Mouse (Mus musculus): ENCODE measurements around the gene Adcy5.

DNA sequence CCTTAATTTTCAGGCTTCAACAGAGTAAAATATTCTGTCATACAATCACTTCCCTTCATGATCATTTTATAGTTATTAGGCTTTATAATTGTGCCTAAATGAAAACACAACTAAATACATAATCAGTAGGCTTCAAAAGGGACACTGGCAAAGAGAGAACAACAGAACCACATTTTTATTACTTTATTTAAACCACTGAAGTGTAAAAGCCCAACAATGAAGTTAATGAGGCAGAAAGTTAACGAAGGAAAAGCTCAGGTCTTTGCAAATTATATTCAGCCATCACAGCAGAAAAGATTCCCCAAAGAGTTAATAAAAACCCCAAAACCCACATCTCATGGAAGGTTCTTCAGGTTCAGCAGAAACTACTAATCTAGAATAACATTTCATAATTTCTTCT lies 175.8 kb downstream of the Adcy5 start:
- TF ChIP-seq CTCF (IDR thresholded peaks at IDR 0.05; ENCODE audit: low read depth) (no peak), EP300 (IDR thresholded peaks at IDR 0.05; ENCODE audit: low read depth) (no peak)
